Mouse (Mus musculus) urinary bladder, postnatal 4 days (tissue): ENCODE data around the gene Zfp869.
"Not testable (repeated sequence)": the region's sequence is repeated elsewhere in the genome, so short reads cannot be mapped to it uniquely, and the experiment has no call there.

ENCODE experiments used
- DNase-seq, 2 experiments: peaks; one replicate each; pipeline ENCODE4 v3.0.0; 2021 to 2022; ENCODE audit warnings: low spot score in 2 of 2

Gene Zfp869

DNA sequence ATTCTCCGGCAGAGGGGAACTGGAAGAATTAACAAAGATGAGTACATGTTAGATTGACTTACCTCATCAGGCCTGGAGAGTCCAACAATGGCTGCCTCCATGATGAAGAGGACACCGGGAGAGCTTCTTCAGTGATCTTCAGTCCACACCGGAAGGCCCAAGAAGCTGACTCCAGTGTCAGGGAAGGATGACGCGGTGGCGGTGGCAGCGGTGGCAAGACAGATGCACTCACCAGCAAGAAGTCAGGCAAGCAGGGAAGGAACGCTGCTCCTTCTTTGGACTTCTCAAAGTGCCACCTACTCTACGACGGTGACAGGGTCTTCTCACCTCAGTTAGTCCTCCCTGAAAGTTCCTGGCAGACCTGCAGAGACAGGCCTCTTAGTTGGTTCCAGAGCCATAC is at the start of gene Zfp869:
Gene Zfp869 (minus strand): TSS at position 101 of the 400 bp plus-strand sequence.
- not testable (repeated sequence) for DNase-seq

- no peak for DNase-seq
Observed at GRCm38 (mm10) chr8:69758316-69758715, 47.8 kb upstream of the Zfp869 start.

GRCm38 (mm10) chr8:69752437-69752836 is 41.9 kb upstream of the Zfp869 start:
- DNase-seq: no peak

GRCm38 (mm10) chr8:69749544-69750454 is 39.3 kb upstream of the Zfp869 start, which contains the start of gene Zfp963:
Gene Zfp963 (minus strand): TSS chr8:69749970.
- DNase-seq: peak; percentile 92 to 95

DNA sequence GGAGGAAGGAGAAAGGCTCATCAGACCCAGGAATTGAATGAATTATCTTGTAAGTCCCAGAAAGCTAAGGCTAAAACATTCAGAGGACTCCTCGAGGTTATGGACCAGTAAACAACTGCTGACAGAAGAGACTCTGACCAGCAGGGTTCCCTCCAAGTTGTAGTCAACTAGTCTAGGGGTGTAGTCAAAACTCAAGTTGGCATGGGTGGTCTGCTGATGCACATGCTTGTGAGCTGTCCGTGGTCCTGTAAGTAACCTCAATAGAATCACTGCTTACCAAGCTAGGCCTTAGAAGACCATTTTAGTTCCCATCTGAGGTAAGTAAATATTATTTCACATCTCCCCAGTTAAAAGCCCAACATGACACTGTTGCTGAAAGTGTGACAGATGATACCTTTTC is 30.7 kb upstream of the Zfp869 start:
- no peak for DNase-seq

DNA sequence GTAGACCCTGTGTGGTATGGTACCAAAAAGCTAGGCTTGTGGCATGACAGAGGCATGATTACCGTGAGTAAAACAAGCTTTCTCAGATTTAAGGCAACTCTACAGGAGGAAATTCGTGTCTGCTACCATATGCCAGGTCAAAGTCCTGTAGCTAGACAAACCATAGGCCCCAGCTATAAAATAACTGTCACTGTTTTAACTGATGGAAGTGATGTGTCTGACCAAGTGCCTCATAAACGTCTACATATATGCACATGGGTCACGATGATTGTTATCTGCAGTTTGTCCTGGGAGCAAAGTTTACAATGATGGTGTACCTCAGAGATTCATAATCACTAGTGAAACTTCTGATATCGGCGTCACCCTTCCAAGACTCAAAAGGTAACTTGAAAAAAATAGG is 30.2 kb upstream of the Zfp869 start:
- no peak for DNase-seq

DNA sequence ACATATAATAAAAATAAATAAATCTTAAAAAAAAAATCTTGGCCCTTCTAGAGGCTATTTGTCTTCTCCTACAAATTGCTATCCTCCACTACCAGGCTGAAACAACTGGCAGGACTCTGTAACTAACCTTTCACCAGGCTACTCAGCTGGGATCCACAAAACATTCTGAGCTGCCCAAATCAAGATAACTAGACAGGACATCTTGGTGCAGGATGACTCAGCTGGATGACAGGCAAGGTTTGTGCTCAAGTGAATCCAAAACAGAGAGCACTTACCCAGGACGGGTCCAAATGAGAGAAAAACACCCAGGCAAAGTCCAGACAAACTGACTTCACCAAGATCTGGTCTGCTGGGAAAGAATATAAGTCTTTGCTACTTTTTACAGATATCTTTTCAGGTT is 25.0 kb upstream of the Zfp869 start:
- DNase-seq: no peak

- no peak for DNase-seq
Observed at GRCm38 (mm10) chr8:69717232-69717580, 6.7 kb upstream of the Zfp869 start.

- peak; percentile 92 to 94 for DNase-seq
Observed at GRCm38 (mm10) chr8:69716403-69717231, 6.1 kb upstream of the Zfp869 start.

DNA sequence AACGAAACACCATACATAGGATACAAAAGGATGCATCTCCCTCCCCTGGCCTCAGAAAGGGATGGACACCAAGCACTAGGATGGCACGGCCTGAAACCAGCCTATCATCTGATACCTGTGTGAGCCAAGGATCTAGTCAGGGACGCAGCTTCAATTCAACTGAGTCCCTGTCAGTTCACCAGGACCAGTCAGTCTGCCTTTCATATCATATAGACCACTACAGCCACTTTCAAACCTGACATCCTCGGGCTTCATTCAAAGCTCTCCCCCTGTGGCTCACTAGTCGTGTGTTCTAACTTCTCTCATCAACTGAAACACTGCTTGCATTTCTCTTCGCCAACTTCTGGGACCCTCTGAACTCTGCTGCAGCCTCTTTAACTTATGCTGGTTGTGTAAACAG is 4.8 kb upstream of the Zfp869 start:
- no peak for DNase-seq

DNA sequence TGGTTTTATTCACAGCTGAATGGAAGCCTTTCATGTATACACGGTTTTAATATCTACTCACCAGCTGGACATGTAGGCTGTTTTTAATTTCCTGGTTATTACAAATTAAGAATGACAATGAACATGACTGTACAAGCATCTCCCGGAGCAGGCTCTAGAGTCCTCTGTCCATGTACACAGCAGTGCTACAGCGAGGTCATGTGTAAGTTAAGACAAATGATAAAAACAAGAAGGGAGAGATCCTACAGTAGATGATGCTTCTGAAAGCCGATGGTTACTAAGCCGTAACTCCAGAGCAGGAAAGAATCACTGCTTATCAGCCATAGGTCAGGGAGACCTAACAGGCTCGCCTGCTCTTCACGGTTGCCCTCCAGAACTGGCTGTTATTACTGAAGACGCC is 3.0 kb upstream of the Zfp869 start:
- DNase-seq: no peak

DNA sequence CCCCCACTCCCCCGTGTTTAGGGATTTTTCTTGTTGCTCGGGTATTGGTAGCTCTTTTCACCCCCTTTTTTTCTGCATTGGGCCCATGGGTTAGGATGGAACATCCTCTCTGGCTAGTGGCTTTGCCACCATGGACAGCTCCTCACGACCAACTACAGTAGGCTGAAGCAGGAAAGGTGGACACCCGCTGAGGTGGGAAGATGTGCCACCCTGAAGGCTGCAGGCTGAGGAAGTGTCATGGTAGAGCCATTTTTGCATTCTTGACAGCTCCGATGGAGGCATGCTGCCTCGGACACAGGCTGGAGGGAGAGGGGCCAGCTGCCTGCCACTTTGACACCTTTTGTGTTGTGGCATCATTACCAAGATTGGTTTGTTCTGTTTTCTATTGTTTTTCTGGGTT is 8.7 kb downstream of the Zfp869 start:
- no peak for DNase-seq

GRCm38 (mm10) chr8:69665051-69665450 is 45.5 kb downstream of the Zfp869 start:
- DNase-seq: not testable (repeated sequence)

- no peak for DNase-seq
Observed at GRCm38 (mm10) chr8:69661294-69661693, 49.2 kb downstream of the Zfp869 start.
